Mouse (Mus musculus): Measurements from ENCODE around the gene Fam219a.

DNA sequence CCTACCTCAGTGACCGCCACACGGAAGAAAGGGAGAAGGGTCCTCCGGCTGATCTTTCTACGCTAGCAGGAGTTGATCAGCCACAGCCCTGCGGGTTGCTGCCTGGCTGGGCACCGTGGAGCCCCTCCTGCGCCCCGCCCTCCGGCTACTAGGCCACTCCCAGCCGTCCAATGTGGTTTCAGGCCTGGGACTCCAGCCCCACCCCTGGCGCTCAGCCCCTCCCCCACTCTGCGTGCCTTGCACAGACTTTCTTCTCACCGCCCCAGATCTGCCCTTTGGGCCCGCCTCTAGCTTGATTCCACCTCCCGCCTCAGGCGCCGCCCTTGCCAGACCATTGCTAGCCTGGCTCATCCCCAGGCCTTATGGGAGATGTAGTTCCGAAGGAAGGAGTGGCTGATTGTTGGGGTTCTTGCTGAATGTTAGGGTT lies 66.3 kb downstream of the Fam219a start, which contains the start of gene AI464131:
- TF ChIP-seq EP300 (IDR thresholded peaks at IDR 0.05; ENCODE audit: low read depth) (no peak), CTCF (IDR thresholded peaks at IDR 0.05; ENCODE audit: low read depth) (no peak)

Measured in liver, postnatal 0 days (tissue).